Mouse (Mus musculus) embryonic facial prominence, embryonic 11.5 days (tissue): ENCODE data around the gene Csrnp1. TPM values are rescaled to one million over a fixed set of nuclear protein-coding genes. Genes with fewer than 3 reads are reported as not detected.
"Not testable (repeated sequence)": the region's sequence is repeated elsewhere in the genome, so short reads cannot be mapped to it uniquely, and the experiment has no call there.

ENCODE experiments used
- ATAC-seq: fragments of 200-750 bp; cut with Nextera tagmentation; replicated peaks from 2 replicates; pipeline ENCODE4 v1.8.0; 2017; ENCODE audit warnings: low read depth; ENCODE audit not compliant: insufficient number of reproducible peaks, low FRiP score, low TSS enrichment
- DNase-seq: peaks from one replicate; pipeline ENCODE4 v3.0.0-alpha.2; 2015; ENCODE audit warnings: low spot score
- H3K27ac ChIP-seq: fragments of 300-500 bp; sonication (generic); replicated peaks from 2 replicates; pipeline ENCODE4 v1.5.1; 2014; ENCODE audit warnings: mild to moderate bottlenecking, low read depth, low read length, control low read depth
- H3K27me3 ChIP-seq: fragments of 300-500 bp; sonication (generic); 2 replicates; pipeline ENCODE4 v1.6.1; 2014; ENCODE audit warnings: mild to moderate bottlenecking, low read length, moderate library complexity, mixed read lengths; ENCODE audit not compliant: control insufficient read depth, insufficient read depth
- H3K36me3 ChIP-seq: fragments of 300-500 bp; sonication (generic); replicated peaks from 2 replicates; pipeline ENCODE4 v1.6.1; 2014; ENCODE audit warnings: low read depth, mild to moderate bottlenecking, low read length, moderate library complexity, mixed read lengths; ENCODE audit not compliant: control insufficient read depth, insufficient read depth
- H3K4me1 ChIP-seq: fragments of 300-500 bp; sonication (generic); 2 replicates; pipeline ENCODE4 v1.6.1; 2014; ENCODE audit warnings: low read length, mixed read lengths; ENCODE audit not compliant: control insufficient read depth, insufficient read depth
- H3K4me2 ChIP-seq: fragments of 300-500 bp; sonication (generic); 2 replicates; pipeline ENCODE4 v1.6.1; 2014; ENCODE audit warnings: low read depth, mild to moderate bottlenecking, control low read depth, low read length, moderate library complexity
- H3K4me3 ChIP-seq: fragments of 300-500 bp; sonication (generic); 2 replicates; pipeline ENCODE4 v1.5.1; 2014; ENCODE audit warnings: low read depth, low read length, control low read depth
- H3K9ac ChIP-seq: fragments of 300-500 bp; sonication (generic); replicated peaks from 2 replicates; pipeline ENCODE4 v1.6.1; 2014; ENCODE audit warnings: mild to moderate bottlenecking, control low read depth, low read length
- H3K9me3 ChIP-seq: fragments of 300-500 bp; sonication (generic); replicated peaks from 2 replicates; pipeline ENCODE4 v1.6.1; 2016; ENCODE audit warnings: mild to moderate bottlenecking, low read length, inconsistent platforms, mixed read lengths; ENCODE audit not compliant: control insufficient read depth
- WGBS: fragments of 180-500 bp; shearing (Covaris S2); extraction: QIAGEN DNeasy Blood & Tissue Kit; methylation state at CpG from one replicate; pipeline ENCODE4 v1.1.7; 2014; 5-methylcytosine and 5-hydroxymethylcytosine counted together
- polyA plus RNA-seq: library from polyadenylated mRNA; unstranded; fragments of >200 nt; fragmentation: Nextera tagmentation; extraction: Ambion mirVana; gene quantifications from 2 replicates; pipeline ENCODE4 v1.2.1, GENCODE M21; 2014

Gene Csrnp1
- polyA plus RNA-seq, 1 experiment from 2014 or later: 2.1 TPM

- ATAC-seq (no peak), DNase-seq (no peak)
- Histone ChIP-seq H3K27ac (no peak overlapping the region), H3K36me3 (no peaks in the 10 kb centered on the region), H3K27me3 (no peaks in the 10 kb centered on the region), H3K9ac (no peak overlapping the region), H3K9me3 (no peaks in the 10 kb centered on the region), H3K4me2 (no peak overlapping the region), H3K4me1 (no peaks in the 10 kb centered on the region; the same call in none of the 2 replicates), H3K4me3 (no peak overlapping the region)
- 55% methylated on average over 5 of the region's 5 CpGs for WGBS
Observed at GRCm38 (mm10) chr9:120021164-120021563, 36.7 kb upstream of the Csrnp1 start.

GRCm38 (mm10) chr9:120020285-120020890 lies 35.9 kb upstream of the Csrnp1 start:
- 39% methylated on average over 7 of the region's 7 CpGs for WGBS
- DNase-seq: peak; percentile 83
- no peaks in the 10 kb centered on the region for H3K27me3 ChIP-seq
- H3K9me3 ChIP-seq: no peaks in the 10 kb centered on the region
- no peak overlapping the region for H3K27ac ChIP-seq
- H3K9ac ChIP-seq: no peak overlapping the region
- no peaks in the 10 kb centered on the region; the same call in none of the 2 replicates for H3K4me1 ChIP-seq
- H3K4me3 ChIP-seq: no peak overlapping the region
- no peaks in the 10 kb centered on the region for H3K36me3 ChIP-seq
- H3K4me2 ChIP-seq: no peak overlapping the region
- ATAC-seq: no peak

- WGBS: 77% methylated on average over 10 of the region's 10 CpGs
- Histone ChIP-seq H3K27ac (no peak overlapping the region), H3K4me2 (no peak overlapping the region), H3K27me3 (no peaks in the 10 kb centered on the region), H3K4me3 (no peak overlapping the region), H3K9me3 (no peaks in the 10 kb centered on the region), H3K36me3 (no peaks in the 10 kb centered on the region), H3K9ac (no peak overlapping the region), H3K4me1 (no peaks in the 10 kb centered on the region; the same call in none of the 2 replicates)
- ATAC-seq: no peak
- no peak for DNase-seq
Observed at GRCm38 (mm10) chr9:120016956-120017355, 32.5 kb upstream of the Csrnp1 start.

- Histone ChIP-seq H3K27me3 (no peaks in the 10 kb centered on the region), H3K4me3 (no peak overlapping the region), H3K27ac (no peak overlapping the region), H3K4me1 (no peaks in the 10 kb centered on the region), H3K36me3 (no peaks in the 10 kb centered on the region), H3K9me3 (no peaks in the 10 kb centered on the region), H3K9ac (no peak overlapping the region), H3K4me2 (no peak overlapping the region)
- ATAC-seq: no peak
- 58% methylated on average over 6 of the region's 6 CpGs for WGBS
- DNase-seq: no peak
Observed at GRCm38 (mm10) chr9:120014828-120015227, 30.4 kb upstream of the Csrnp1 start.

- no peak for DNase-seq
- no peak overlapping the region for H3K9ac ChIP-seq
- no peaks in the 10 kb centered on the region for H3K36me3 ChIP-seq
- H3K4me2 ChIP-seq: no peak overlapping the region
- WGBS: 70% methylated on average over 11 of the region's 11 CpGs
- no peak overlapping the region for H3K4me3 ChIP-seq
- ATAC-seq: no peak
- no peak overlapping the region for H3K27ac ChIP-seq
- no peaks in the 10 kb centered on the region for H3K4me1 ChIP-seq
- H3K9me3 ChIP-seq: no peaks in the 10 kb centered on the region
- no peaks in the 10 kb centered on the region for H3K27me3 ChIP-seq
Observed at GRCm38 (mm10) chr9:120013251-120013820, 28.9 kb upstream of the Csrnp1 start.

- H3K4me3 ChIP-seq: no peak overlapping the region
- no peak overlapping the region for H3K9ac ChIP-seq
- 87% methylated on average over 5 of the region's 5 CpGs for WGBS
- no peaks in the 10 kb centered on the region for H3K9me3 ChIP-seq
- DNase-seq (no peak), ATAC-seq (no peak)
- no peak overlapping the region for H3K4me2 ChIP-seq
- H3K4me1 ChIP-seq: no peaks in the 10 kb centered on the region
- H3K36me3 ChIP-seq: no peaks in the 10 kb centered on the region
- no peak overlapping the region for H3K27ac ChIP-seq
- H3K27me3 ChIP-seq: no peaks in the 10 kb centered on the region
Observed at GRCm38 (mm10) chr9:120012781-120013180, 28.3 kb upstream of the Csrnp1 start.

- H3K4me2 ChIP-seq, DNase-seq, H3K4me3 ChIP-seq, H3K9me3 ChIP-seq, H3K36me3 ChIP-seq, H3K4me1 ChIP-seq, H3K27ac ChIP-seq, H3K9ac ChIP-seq, H3K27me3 ChIP-seq, ATAC-seq: not testable (repeated sequence)
- 79% methylated on average over 6 of the region's 6 CpGs for WGBS
Observed at GRCm38 (mm10) chr9:120012161-120012560, 27.7 kb upstream of the Csrnp1 start.

GRCm38 (mm10) chr9:120011533-120011932 lies 27.1 kb upstream of the Csrnp1 start:
- 3% methylated on average over 10 of the region's 10 CpGs for WGBS
- H3K9me3 ChIP-seq: no peaks in the 10 kb centered on the region
- ATAC-seq (peak; percentile 31), DNase-seq (peak; percentile 82)
- H3K27ac ChIP-seq: no peak overlapping the region
- no peaks in the 10 kb centered on the region for H3K27me3 ChIP-seq
- H3K4me1 ChIP-seq: no peaks in the 10 kb centered on the region
- no peak overlapping the region for H3K9ac ChIP-seq
- peak overlapping the region; percentile 89 for H3K4me2 ChIP-seq
- peak overlapping the region; percentile 34 for H3K4me3 ChIP-seq
- H3K36me3 ChIP-seq: no peaks in the 10 kb centered on the region
